Mouse (Mus musculus): ENCODE results near the gene Ehd3.

Gene Ehd3

DNA sequence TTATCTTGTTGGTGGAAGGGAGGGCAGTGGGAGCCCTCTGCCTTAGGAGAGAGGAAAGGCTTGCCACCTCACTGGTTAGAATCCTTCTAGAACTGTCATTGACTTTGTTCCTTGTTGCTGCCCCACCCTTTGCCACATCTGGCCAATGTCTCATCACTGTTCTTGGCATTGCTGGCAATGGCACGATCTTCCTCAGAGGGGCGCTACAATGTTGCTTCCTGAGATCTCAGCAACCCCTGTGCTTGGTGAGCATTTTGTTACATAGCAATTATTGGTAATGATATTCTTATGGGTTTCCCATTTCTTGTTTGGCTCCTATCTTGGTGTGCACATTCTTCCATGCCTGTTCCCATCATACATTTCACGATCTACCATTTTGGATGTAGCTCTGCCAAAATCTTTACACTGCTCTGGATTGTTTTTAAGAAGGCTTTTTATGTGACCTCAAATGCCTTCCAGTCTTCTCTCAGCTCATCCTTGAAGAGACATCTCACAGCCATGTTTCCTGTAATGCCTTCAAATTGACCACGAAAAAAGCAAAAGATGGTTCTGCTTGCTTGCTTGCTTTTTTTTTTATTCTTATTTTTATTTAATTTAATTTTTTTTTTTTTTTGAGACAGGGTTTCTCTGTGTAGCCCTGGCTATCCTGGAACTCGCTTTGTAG lies at the start of gene Ehd3:
TSS of gene Ehd3 (plus strand) at position 614 of the 664 bp plus-strand sequence.
- no peak for DNase-seq (ENCODE audit: low spot score)

DNA sequence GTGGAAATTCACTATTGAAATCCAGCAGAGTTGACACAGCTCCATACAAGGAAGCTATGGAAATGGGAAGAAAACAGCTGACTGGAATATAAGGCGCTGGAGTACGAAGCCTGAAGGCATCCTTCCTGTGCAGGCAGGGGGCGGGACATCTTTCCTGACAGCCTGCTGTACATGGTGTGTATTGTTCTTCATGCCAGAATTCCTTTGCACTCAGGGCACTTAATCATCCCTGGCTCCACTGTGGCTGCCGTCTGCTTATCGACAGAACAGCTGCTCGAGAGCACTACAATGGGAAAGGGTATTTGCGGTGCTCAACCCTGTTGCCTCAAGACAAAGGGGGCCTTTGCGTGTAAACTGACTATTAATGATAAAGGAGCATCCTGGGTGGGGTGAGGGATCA lies 33.0 kb upstream of the Ehd3 start:
- no peak for DNase-seq (ENCODE audit: low spot score)

DNA sequence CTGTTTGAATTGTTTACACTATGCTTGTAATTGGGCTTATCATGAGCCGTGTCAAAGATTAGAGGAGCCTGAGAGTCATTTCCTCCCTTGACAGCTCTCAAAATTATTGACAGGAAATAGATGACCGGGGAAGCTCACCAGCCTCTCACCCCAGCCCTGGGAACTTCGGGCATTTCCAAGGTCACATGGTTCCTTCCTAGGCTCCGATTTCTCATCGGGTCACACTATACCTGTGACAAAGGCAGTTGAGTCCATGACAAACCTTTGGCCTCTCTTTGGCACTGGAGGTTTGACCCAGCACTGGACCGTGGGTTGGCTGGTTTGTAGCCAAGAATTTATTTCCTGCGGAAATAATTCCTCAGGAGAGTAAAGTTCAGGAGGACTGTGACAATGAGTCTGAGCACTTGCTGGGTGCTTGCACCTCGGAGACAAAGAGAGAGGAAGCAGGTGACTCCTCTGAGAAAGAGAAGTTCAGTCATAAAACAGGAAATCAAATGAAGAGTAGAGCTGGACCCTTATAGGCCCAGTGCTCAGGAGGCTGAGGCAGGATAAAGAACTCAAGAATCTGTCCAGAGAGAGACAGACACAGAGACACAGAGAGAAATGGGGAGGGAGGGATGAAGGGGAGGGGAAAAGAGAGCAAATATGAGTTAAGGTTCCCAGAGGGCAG lies 17.2 kb upstream of the Ehd3 start:
- DNase-seq (ENCODE audit: low spot score) = no peak

DNA sequence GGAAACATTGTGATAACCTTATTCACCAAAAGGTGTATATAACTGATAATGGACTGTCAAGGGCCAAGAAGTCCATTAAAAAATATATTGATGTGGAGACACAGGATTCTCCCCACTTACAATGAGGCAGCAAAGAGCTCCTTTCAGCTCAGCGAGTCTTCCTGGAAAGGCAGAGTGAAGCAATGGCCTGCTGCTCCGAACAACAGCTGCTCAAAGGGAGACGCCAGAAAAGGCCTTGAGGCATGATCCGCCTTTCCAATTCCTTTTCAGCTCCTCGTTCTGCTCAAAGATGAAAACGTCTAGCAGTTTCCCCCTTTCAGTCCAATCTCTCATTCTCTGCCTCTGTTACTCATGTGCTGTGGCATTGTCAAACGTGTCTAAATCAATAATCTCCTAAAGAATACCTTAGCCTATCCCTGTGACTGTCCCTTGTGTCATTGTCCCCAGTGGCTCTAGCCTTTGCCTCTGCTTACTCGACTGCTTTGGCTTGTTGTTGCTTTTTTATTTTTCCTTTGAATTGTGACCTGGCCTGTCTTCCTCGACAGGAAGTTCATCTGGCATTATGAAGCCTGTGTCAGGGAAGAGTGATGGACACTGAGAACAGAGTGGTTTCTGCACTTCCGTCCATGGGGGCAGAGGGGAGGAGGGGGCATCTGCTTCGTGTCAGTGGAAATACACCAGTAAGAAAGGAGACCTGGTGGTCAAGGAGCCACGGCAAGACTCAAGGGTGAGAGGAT lies 13.5 kb upstream of the Ehd3 start:
- DNase-seq (ENCODE audit: low spot score) = no peak

DNA sequence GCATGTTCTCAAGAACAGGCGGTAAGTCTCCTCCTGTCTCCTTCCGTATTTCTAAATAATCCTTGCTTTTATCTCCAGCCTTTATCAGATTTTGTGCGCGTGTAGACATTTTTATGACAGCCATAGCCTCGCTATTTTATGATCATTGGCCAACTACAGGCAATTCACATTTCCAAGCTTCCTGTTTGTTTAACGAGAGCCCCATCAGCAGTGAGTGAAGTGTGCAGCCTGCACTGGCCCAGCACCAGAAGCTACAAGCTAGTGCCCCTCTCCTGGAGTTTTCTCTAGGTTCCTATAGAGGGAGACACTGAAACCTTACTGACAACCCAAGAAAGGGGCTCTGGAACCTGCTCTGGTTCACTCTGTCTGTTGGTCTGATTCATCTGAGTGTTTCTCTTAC lies 7.1 kb upstream of the Ehd3 start:
- DNase-seq (ENCODE audit: low spot score) = no peak

DNA sequence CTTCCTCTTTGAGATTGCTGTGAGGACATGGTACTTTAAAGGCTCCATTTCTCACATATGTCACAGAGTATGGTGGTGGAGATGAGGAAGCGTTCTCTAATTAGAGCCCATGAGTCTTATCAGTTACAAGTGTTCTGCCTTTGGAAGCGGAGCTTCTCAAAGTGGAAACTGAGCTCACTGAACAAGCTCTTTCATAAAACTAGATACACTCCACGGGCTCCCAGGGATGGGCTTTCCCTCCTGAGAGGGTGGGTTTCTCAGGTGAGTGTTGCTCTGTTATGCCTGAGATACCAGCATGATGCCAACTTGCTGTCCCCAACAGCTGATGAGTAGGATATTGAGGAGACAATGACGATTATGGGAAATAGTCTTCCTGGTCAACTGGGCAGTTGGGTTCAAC lies 6.2 kb upstream of the Ehd3 start:
- no peak for DNase-seq (ENCODE audit: low spot score)

DNA sequence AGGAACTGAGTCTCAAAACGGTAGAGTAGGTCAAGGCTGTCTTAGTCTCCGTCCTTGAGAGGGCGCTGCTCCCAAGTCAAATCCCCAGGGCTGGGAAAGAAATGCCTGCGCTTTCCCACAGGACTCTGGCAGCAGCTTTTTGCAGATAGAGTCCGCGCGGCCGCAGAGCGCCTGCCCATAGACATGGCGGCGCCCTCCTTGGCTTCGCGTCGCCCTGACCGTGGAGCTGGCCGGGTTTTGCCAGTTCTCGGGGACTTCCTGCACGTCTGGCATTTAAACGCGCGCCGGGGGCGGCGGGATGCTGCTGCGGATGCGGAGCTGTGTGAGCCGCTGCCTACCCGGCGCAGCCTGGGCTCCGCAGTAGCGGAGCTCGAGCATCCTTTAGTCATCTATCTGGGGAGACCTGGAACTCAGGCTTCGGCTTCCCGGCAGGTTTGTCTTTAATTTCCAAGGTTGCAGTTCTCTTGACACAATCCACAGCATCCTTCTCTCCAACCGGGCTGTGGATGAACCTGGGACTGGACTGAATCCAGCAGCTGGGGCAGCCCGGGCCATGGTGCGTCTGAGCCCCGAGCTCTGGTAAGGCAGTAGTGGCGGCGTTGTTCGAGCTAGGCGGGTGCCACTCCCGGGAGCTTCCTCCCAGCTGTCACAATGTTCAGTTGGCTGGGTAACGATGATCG lies 798 bp downstream of the Ehd3 start:
- DNase-seq (ENCODE audit: low spot score) = peak; percentile 66

DNA sequence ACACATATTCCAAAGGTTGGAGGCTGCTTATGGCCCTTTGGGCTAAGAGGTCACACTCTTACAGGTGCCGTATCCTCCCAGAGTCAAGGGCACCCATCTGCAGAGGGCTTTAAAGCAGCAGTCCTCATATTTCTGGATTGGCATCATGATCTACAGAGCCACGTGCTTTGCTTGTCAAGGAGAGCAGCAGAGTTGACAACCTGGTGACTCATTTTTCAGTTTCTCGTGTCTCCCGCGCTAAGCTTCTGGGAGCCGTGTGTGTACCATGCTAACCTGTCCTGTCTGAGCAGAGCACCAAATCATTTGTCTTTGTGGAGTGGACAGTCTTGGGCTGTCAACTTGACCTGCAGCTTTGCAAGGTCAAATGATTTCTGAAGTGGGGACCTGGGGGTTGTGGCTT lies 2.4 kb downstream of the Ehd3 start:
- DNase-seq (ENCODE audit: low spot score) = no peak

DNA sequence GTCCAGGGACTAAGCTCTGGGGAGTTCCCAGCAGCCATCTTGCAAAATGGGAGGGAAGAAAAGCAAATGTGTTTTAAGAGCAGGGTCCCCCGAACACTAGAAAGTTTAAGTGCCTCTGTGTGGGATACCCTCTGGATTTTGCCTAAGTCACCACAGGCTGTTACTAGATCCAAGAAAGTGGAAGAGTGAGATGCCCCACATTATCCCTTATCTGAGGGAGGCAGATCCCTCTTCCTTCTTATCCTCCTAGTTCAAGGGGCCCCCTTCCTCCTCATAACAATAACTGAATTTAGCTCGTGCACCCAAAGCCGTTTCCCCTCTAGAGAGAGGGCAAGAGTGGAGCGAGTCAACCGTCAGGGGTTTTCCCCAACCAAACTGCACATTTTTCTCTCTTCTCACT lies 3.3 kb downstream of the Ehd3 start:
- no peak for DNase-seq (ENCODE audit: low spot score)

DNA sequence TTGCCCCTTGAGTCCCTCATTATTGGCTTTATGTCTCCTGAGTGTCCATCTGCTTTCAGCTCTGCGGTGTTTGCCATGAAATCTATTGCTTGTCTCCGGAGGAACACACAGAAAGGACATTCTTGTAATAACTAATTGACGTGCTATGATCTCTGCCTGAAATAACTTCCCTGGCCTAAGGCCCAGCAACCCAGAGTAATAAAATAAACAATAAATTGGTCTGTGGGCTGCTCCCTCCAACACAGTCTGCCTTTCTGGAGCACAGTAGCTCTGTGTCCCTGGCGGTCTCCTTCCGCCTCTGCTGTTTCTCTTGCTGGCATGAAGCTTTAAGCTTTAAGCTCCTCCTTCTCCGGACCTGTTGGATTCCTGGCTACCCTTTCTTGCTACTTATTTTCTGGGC lies 4.5 kb downstream of the Ehd3 start:
- DNase-seq (ENCODE audit: low spot score) = no peak

DNA sequence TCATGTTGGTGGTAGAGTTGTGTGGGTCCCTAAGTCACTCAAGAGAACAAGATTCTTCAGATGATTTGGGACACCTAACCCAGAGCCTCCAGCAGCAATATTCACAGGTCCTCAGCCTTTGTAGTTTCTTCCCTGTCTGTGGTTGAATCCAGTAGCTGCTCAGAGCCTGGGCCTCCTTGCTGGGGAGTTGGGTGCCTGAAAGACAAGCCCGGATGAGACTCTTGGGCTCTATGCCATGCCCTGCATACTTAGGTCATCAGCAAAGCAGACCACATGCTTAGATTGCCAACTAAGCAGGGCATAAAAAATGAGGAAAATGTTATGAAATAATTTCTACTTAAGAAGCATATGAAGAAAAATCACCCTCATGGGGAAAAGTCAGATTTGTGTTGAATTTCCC lies 6.9 kb downstream of the Ehd3 start:
- DNase-seq (ENCODE audit: low spot score) = no peak

DNA sequence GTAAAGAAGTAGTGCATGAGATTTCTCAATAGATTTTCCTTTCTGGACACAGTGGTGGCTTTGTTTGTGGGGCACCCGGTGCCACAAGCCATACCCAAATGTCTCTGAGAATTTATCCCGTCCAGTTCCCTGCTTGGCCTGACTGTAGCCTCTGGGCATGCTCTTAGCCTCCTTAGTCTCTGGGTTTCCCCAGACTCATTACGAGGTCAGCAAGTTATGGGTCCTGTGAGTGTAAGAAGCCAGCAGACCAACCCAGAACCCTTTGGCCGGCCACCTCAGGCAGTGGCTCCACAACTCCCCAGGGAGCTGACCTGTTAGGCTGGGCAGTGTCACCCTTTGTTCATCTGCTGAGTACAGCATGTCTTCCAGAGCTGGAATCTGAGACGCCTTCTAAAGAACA lies 7.6 kb downstream of the Ehd3 start:
- DNase-seq (ENCODE audit: low spot score) = no peak

DNA sequence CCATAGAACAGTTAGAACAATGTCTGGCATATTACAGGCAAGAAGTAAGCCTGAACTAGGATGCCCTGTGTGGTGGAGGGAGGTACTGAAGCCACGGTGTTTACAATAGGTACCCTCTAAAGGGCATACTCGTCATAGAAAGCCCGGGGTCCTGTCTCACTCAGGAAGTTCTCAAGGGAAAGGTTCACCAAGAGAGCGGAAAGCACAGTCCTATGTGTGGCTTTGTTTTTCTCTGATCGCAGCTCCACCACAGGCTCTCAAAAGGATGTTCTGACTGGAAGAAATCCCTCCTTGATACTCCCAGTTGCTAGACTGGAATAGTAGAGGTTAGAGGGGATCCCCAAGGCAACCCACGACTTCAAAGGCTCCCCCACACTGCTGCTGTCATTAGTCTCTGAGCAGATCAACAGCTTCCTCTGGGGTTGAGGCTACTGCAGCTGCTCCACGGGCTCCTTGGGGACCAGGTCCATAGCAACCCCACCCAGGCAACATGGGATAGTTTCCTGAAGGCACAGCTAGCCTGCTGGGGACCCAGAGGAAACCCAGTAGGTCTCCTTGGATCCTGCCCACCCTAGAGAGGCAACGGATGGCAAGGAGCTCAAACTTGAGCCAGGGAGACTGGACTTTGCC lies 9.2 kb downstream of the Ehd3 start:
- DNase-seq (ENCODE audit: low spot score) = no peak

DNA sequence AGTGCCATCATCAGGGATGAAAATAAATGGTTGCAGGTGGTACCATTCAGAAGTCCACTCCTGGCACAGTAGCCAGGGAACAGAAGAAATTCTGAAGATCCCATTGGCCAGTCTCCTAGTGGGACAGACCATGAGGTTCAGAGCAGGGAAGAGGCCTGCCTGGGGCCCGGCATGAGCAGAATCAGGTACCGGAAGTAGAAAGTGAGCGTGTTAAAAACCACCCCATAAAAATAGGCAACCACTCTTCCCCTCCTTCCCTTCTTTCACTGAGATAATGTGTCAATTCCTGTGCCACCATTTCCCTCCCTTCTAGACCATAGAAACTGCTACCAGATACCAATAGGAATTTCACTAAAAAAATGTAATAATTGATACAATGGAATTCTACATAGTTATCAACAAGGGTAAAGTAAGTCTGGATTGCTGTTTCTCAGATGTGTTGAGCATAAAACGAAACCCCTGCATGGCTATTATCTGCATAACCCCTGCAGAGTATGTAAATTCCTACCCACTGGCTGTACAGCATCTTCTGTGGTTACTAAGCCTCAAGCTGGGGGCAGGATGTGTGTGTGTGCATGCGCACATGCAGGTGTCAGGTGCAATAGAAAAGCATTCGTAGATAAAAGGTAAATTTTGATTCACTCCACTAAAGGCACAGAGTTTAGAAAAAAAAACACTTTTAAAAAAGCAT lies 10.7 kb downstream of the Ehd3 start:
- no peak for DNase-seq (ENCODE audit: low spot score)

DNA sequence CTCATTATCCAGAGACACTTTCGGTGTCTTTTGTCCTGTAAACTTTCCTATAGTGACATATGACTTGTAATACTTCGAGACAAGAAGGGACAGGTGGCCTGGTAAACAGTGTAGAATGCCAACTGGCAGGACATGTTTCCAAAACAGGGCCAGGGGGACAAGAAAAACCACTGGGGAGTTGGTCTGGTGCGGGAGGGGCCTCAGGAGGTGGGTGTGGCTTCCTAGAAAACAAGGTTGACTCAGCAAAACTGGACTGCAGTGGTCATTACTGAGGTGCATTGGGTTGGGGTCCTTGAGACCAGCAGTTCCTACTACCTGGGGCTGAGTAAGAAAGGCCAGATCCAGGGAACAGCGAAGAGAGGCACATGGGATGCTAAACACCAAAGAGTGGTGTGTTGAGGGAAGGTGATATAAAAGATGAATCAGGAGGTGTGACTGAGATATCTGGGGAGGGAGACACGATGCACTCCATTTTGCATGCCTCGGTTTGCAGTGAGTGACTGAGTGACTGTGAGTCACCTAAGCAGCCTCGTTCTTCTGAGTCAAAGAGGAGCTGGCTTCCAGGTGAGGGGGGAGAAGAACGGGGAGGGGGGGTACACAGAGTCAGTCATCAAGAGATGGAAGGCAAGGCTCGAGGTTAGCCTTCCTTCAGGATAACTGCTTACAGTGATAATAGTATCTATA lies 13.9 kb downstream of the Ehd3 start:
- no peak for DNase-seq (ENCODE audit: low spot score)

DNA sequence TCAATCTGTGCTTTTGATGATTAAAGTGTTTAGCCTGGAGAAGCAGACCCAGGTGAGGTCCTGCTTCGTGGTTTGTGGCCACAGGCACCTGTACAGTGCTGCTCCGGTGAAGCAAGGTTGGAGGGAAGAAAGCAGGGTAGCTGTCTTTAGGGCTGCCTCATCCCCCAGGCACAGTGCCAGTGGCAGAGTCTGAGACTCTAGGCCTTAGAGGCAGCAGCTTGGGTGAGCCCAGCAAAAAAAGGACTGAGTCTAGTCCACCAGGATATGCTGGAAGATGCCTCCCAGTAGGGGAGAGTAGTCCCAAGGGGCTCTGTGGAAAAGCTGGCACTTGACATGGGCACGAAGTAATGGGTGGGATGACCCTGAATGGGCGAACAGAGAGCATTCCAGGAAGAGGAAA lies 15.0 kb downstream of the Ehd3 start:
- DNase-seq (ENCODE audit: low spot score) = no peak

DNA sequence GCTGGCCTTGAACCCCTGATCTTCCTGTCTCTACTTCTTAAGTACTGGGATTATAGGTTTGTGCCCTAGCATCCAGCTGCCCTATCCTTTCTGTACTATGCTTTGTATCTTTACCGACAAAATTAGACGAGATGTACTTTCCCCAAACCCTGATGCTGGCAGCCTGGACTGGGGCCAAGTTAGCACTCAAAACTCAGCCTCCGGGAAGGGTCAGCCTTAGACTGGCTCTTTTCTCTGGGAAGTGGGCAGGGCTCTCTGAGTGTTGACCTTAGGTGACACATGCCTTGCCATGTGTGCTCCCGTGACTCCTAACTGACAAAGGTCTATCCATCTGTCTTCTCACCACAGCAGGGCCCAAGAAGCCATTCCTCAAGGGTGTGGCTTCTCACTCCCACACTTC lies 16.8 kb downstream of the Ehd3 start:
- DNase-seq (ENCODE audit: low spot score) = no peak

DNA sequence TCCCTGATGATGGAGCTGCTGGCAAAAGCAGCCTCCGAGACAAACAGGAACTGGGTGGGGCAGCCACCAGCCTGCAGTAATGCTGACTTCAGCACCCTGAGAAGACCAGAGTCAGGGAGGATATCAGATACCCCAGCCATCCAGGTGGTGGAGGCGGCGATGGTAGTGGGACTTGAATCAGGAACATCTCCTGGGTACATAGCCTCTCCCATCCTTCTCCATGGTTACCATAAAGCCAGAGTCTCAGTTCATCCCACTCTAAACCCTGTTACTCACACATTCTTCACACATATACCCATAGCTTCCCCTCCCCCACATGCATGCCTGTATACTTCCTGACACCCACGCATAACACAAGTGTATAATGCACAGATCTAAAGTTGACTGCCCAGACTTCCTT lies 18.3 kb downstream of the Ehd3 start:
- no peak for DNase-seq (ENCODE audit: low spot score)

DNA sequence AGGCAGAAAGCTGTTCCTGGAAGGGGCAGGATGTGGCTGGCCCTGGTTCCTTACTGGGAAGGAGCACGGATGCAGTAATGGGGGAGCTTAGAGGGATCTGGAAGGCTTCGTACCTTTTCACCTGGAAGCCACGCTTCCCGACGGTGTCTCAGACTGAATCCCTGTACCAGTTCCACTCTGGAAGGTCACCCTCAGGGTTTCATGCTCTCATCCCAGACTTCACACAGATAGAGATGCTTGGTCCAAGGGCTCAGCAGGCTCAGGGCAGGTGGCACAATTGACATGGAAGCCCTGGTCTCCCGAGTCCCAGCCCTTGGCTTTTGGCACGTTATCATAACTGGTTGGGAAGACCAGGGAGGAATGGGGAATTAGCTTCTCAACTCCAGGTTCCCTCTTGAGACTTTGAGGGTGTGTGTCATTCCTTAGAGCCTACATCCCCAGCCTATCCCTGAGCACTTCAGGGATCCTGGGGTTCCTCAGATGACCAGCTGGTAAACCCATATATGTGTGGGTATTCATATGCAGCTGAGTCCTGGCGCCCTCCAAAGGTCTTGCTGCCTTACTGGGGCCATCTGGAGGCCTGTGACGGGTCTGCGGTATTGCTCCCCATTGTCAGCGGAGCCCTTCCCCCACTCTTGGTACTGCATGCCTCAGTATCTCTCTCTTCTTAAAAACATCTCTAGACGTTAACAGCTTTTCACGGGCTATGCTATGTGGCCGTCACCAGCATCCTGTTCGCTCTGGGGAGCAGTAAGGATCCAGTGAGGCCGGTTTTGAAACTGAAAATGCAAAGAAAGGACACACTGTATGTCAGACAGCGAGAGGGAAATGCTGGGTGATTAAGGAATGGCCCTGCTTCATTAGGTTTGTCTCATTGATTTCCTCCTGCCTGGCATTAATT lies 19.4 kb downstream of the Ehd3 start:
- no peak for DNase-seq (ENCODE audit: low spot score)

DNA sequence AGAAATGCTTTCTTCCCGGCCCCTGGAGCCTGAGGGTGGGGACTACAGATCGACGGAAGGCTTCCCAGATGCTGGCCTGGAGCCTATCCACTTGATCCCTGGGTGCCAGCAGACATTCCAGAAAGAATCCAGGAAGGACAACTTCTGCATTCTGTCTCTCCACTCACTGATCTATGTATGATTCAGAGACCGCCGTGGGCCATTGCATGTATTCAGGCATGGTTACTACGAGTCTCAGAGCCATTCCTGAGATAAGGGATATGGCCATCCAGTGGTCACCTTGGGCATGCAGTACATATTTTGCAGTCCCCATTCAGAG lies 20.0 kb downstream of the Ehd3 start:
- no peak for DNase-seq (ENCODE audit: low spot score)
